In genomic region chr2:76370656-76370922, GRCm38 (mm10) we compare ENCODE assay signal across 8 mouse cellular contexts. TPM values are rescaled to one million over a fixed set of nuclear protein-coding genes. Genes with fewer than 3 reads are reported as not detected.
A peak's percentile ranks its signal among the peaks of the same experiment; 100 is the strongest.
DNase-seq lines count a peak whose midpoint lies in the region; ATAC-seq lines count a peak whose summit lies in the region.

No protein-coding gene starts in this region.

- peak overlapping the region; percentile 88 for H3K9ac ChIP-seq in heart, embryonic 16.5 days (ENCODE audit: low read length)
- H3K9ac ChIP-seq in hindbrain, embryonic 11.5 days (ENCODE audit: low read depth, low read length): peak overlapping the region; percentile 93

- H3K4me2 ChIP-seq in heart, embryonic 16.5 days (ENCODE audit: low read depth, low read length): peak overlapping the region; percentile 83
- H3K4me2 ChIP-seq in hindbrain, embryonic 11.5 days (replicated peaks; ENCODE audit: low read depth, low read length): peak overlapping the region; percentile 86

- peaks cover 11% of the 10 kb centered on the region for H3K36me3 ChIP-seq in heart, embryonic 16.5 days (ENCODE audit: control insufficient read depth, insufficient read depth)
- H3K36me3 ChIP-seq in hindbrain, embryonic 11.5 days (ENCODE audit: control insufficient read depth, insufficient read depth, low read length): peaks cover 3% of the 10 kb centered on the region; the same call in 1 of the 2 replicates

- 2% methylated on average over 7 of the region's 7 CpGs for WGBS in heart, embryonic 16.5 days
- WGBS in hindbrain, embryonic 11.5 days: 3% methylated on average over 7 of the region's 7 CpGs

- H3K4me1 ChIP-seq in heart, embryonic 16.5 days (ENCODE audit: control insufficient read depth, insufficient read depth, low read length): peaks cover 13% of the 10 kb centered on the region
- 0 out of 2 replicates have a peak, but pooled peaks cover 2% of the 10 kb centered on the region for H3K4me1 ChIP-seq in hindbrain, embryonic 11.5 days (replicated peaks; ENCODE audit: control insufficient read depth, insufficient read depth, low read length)

- ATAC-seq in heart, embryonic 16.5 days (replicated peaks; ENCODE audit: extremely low read depth, insufficient read depth, low FRiP score): no peak
- ATAC-seq in hindbrain, embryonic 11.5 days (ENCODE audit: low FRiP score): no peak
- ATAC-seq in megakaryocyte progenitor cell, adult 5-6 weeks (replicated peaks; ENCODE audit: poor library complexity): peak; percentile 19
- no peak for ATAC-seq in CD4-positive, CD25-positive, alpha-beta regulatory T cell, adult 4 months

- H3K27me3 ChIP-seq in heart, embryonic 16.5 days (ENCODE audit: control insufficient read depth, insufficient read depth, low read length): no peaks in the 10 kb centered on the region
- no peaks in the 10 kb centered on the region for H3K27me3 ChIP-seq in hindbrain, embryonic 11.5 days (ENCODE audit: control insufficient read depth, insufficient read depth, low read length)

- peak overlapping the region; percentile 50; the same call in 1 of the 2 replicates for H3K27ac ChIP-seq in heart, embryonic 16.5 days (ENCODE audit: low read length)
- no peak overlapping the region for H3K27ac ChIP-seq in hindbrain, embryonic 11.5 days (ENCODE audit: low read depth, low read length)

- intact Hi-C loops in heart, postnatal 36 days (cut with DNase I): no loop called here

- no peaks in the 10 kb centered on the region for H3K9me3 ChIP-seq in heart, embryonic 16.5 days (replicated peaks; ENCODE audit: control insufficient read depth, low read length)
- H3K9me3 ChIP-seq in hindbrain, embryonic 11.5 days (ENCODE audit: control insufficient read depth, low read length): no peaks in the 10 kb centered on the region

- peak overlapping the region; percentile 87 for H3K4me3 ChIP-seq in heart, embryonic 16.5 days (ENCODE audit: low read length)
- peak overlapping the region; percentile 95 for H3K4me3 ChIP-seq in hindbrain, embryonic 11.5 days (ENCODE audit: low read depth, low read length)

- DNase-seq in heart, postnatal 36 days: no peak
- DNase-seq in MEL-GATA-1-ER (ENCODE audit: extremely low read depth, low read depth) (peak; percentile 29), MN1 (ENCODE audit: low spot score) (no peak)
- DNase-seq in hindbrain, embryonic 11.5 days (ENCODE audit: low spot score): no peak
- DNase-seq in kidney, postnatal 4 days: no peak

RNA-seq across cellular contexts. Expression of gene Rbm45, which starts 0.8 kb away (rescaled TPM):
- polyA plus RNA-seq in heart, embryonic 16.5 days (2015; fragmentation: Nextera tagmentation; extraction: Ambion mirVana): 10.6 and 12.3 TPM in 2 replicates
- 10 to 100 TPM; 21.0 to 21.3 TPM for total RNA-seq in heart, postnatal 36 days (2021)
- 17.2 and 19.1 TPM in 2 replicates for polyA plus RNA-seq in hindbrain, embryonic 11.5 days (2014; fragmentation: Nextera tagmentation; extraction: Ambion mirVana)
- 19.8 and 20.1 TPM in 2 replicates for total RNA-seq in megakaryocyte progenitor cell, adult 5-6 weeks (2015)
- total RNA-seq in megakaryocyte progenitor cell, adult 5-6 weeks (2017): 43.7 and 52.9 TPM in 2 replicates
- 10 to 100 TPM in 1 of 2 experiments, 1 to 10 TPM in 1; 4.7 to 15.8 TPM for polyA plus RNA-seq in CD4-positive, CD25-positive, alpha-beta regulatory T cell, adult 4 months (2017; shearing (Covaris generic))

RNA-seq across cellular contexts. Expression of gene Cyct, which starts 10.3 kb away (rescaled TPM):
- 0.54 TPM in 1 of 2 replicates, not detected in the other for polyA plus RNA-seq in heart, embryonic 16.5 days (2015; fragmentation: Nextera tagmentation; extraction: Ambion mirVana)
- total RNA-seq in heart, postnatal 36 days (2021): not detected
- polyA plus RNA-seq in hindbrain, embryonic 11.5 days (2014; fragmentation: Nextera tagmentation; extraction: Ambion mirVana): not detected in 2 replicates
- not detected in 2 replicates for total RNA-seq in megakaryocyte progenitor cell, adult 5-6 weeks (2015)
- not detected in 2 replicates for total RNA-seq in megakaryocyte progenitor cell, adult 5-6 weeks (2017)
- not detected for polyA plus RNA-seq in CD4-positive, CD25-positive, alpha-beta regulatory T cell, adult 4 months (2017; shearing (Covaris generic))

RNA-seq across cellular contexts. Expression of gene Pde11a, which starts 32.0 kb away (rescaled TPM):
- 0.04 and 0.11 TPM in 2 replicates for polyA plus RNA-seq in heart, embryonic 16.5 days (2015; fragmentation: Nextera tagmentation; extraction: Ambion mirVana)
- total RNA-seq in heart, postnatal 36 days (2021): under 1 TPM; 0.42 to 0.76 TPM
- polyA plus RNA-seq in hindbrain, embryonic 11.5 days (2014; fragmentation: Nextera tagmentation; extraction: Ambion mirVana): 0.29 and 0.36 TPM in 2 replicates
- total RNA-seq in megakaryocyte progenitor cell, adult 5-6 weeks (2015): not detected in 2 replicates
- not detected in 2 replicates for total RNA-seq in megakaryocyte progenitor cell, adult 5-6 weeks (2017)
- 1 to 10 TPM; 5.8 to 6.1 TPM for polyA plus RNA-seq in CD4-positive, CD25-positive, alpha-beta regulatory T cell, adult 4 months (2017; shearing (Covaris generic))

RNA-seq across cellular contexts. Expression of gene Osbpl6, which starts 35.7 kb away (rescaled TPM):
- polyA plus RNA-seq in heart, embryonic 16.5 days (2015; fragmentation: Nextera tagmentation; extraction: Ambion mirVana): 5.9 and 6.0 TPM in 2 replicates
- total RNA-seq in heart, postnatal 36 days (2021): 10 to 100 TPM; 11.2 to 13.0 TPM
- polyA plus RNA-seq in hindbrain, embryonic 11.5 days (2014; fragmentation: Nextera tagmentation; extraction: Ambion mirVana): 15.1 and 16.9 TPM in 2 replicates
- 0.05 TPM in 1 of 2 replicates, not detected in the other for total RNA-seq in megakaryocyte progenitor cell, adult 5-6 weeks (2015)
- total RNA-seq in megakaryocyte progenitor cell, adult 5-6 weeks (2017): not detected in 2 replicates
- polyA plus RNA-seq in CD4-positive, CD25-positive, alpha-beta regulatory T cell, adult 4 months (2017; shearing (Covaris generic)): under 1 TPM; 0.24 to 0.27 TPM
